Mouse (Mus musculus): ENCODE data around the gene Plin3.

- TF ChIP-seq CTCF (IDR thresholded peaks at IDR 0.05; ENCODE audit: borderline replicate concordance, control insufficient read depth, extremely low read depth, insufficient read depth, low read length, poor library complexity) (no peak), POLR2A (IDR thresholded peaks at IDR 0.05; ENCODE audit: control insufficient read depth, extremely low read depth, insufficient read depth, low read length, poor library complexity) (no peak)
Observed at GRCm38 (mm10) chr17:56261166-56261565, 31.5 kb downstream of the Plin3 start.
